Mouse (Mus musculus) heart, embryonic 11.5 days (tissue): ENCODE measurements around the gene Inpp4b. TPM values are rescaled to one million over a fixed set of nuclear protein-coding genes. Genes with fewer than 3 reads are reported as not detected.

Experiments
- ATAC-seq: fragments of 200-750 bp; cut with Nextera tagmentation; replicated peaks from 2 replicates; pipeline ENCODE4 v1.8.0; 2017; ENCODE audit warnings: moderate library complexity; ENCODE audit not compliant: insufficient number of reproducible peaks, low FRiP score, low TSS enrichment
- H3K27ac ChIP-seq: fragments of 300-500 bp; sonication (generic); 2 replicates; pipeline ENCODE4 v1.5.1; 2014; ENCODE audit warnings: mild to moderate bottlenecking, low read depth, low read length
- H3K27me3 ChIP-seq: fragments of 300-500 bp; sonication (generic); 2 replicates; pipeline ENCODE4 v1.6.1; 2014; ENCODE audit warnings: mild to moderate bottlenecking, low read length, mixed read lengths; ENCODE audit not compliant: control insufficient read depth, insufficient read depth
- H3K36me3 ChIP-seq: fragments of 300-500 bp; sonication (generic); 2 replicates; pipeline ENCODE4 v1.6.1; 2014; ENCODE audit warnings: mild to moderate bottlenecking, low read length, moderate library complexity, mixed read lengths; ENCODE audit not compliant: control insufficient read depth, insufficient read depth
- H3K4me1 ChIP-seq: fragments of 300-500 bp; sonication (generic); 2 replicates; pipeline ENCODE4 v1.6.1; 2014; ENCODE audit warnings: low read length; ENCODE audit not compliant: control insufficient read depth, insufficient read depth
- H3K4me2 ChIP-seq: fragments of 300-500 bp; sonication (generic); 2 replicates; pipeline ENCODE4 v1.6.1; 2014; ENCODE audit warnings: mild to moderate bottlenecking, moderate library complexity
- H3K4me3 ChIP-seq: fragments of 300-500 bp; sonication (generic); 2 replicates; pipeline ENCODE4 v1.5.1; 2014; ENCODE audit warnings: low read depth, low read length
- H3K9ac ChIP-seq: fragments of 300-500 bp; sonication (generic); 2 replicates; pipeline ENCODE4 v1.6.1; 2014; ENCODE audit warnings: mild to moderate bottlenecking, low read depth, low read length, moderate library complexity
- H3K9me3 ChIP-seq: fragments of 300-500 bp; sonication (generic); replicated peaks from 2 replicates; pipeline ENCODE4 v1.6.1; 2016; ENCODE audit warnings: low read length; ENCODE audit not compliant: control insufficient read depth
- WGBS: fragments of 180-500 bp; shearing (Covaris S2); extraction: QIAGEN DNeasy Blood & Tissue Kit; methylation state at CpG from one replicate; pipeline ENCODE4 v1.1.7; 2014; ENCODE audit not compliant: insufficient replicate concordance; 5-methylcytosine and 5-hydroxymethylcytosine counted together
- polyA plus RNA-seq: library from polyadenylated mRNA; unstranded; fragments of >200 nt; fragmentation: Nextera tagmentation; extraction: Ambion mirVana; gene quantifications from 2 replicates; pipeline ENCODE4 v1.2.1, GENCODE M21; 2014

Inpp4b gene
- polyA plus RNA-seq, 1 experiment from 2014 or later: 8.0 TPM

DNA sequence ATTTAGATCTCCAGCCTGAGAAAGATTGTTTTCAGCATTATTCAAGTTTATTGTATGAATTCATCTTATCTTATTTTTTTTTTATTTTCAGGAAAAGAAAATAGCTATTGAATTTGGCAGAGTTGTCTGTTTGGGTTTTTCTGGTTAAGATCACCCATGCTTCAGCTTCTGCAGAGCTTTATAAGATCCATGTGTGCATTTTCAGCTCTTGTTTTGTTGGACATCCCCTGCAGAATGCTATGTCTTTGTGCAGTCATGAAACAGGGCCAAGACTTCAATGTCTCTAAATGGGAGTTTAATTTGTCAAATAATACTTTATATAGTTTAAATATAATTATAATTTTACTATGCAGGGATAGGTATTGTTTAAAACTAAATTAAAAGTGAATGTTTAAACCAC is 170.5 kb downstream of the Inpp4b start:
- Histone ChIP-seq H3K27me3 (no peaks in the 10 kb centered on the region), H3K9me3 (no peaks in the 10 kb centered on the region), H3K9ac (no peak overlapping the region), H3K36me3 (no peaks in the 10 kb centered on the region), H3K4me3 (no peak overlapping the region), H3K27ac (no peak overlapping the region), H3K4me1 (no peaks in the 10 kb centered on the region), H3K4me2 (no peak overlapping the region)
- no peak for ATAC-seq

DNA sequence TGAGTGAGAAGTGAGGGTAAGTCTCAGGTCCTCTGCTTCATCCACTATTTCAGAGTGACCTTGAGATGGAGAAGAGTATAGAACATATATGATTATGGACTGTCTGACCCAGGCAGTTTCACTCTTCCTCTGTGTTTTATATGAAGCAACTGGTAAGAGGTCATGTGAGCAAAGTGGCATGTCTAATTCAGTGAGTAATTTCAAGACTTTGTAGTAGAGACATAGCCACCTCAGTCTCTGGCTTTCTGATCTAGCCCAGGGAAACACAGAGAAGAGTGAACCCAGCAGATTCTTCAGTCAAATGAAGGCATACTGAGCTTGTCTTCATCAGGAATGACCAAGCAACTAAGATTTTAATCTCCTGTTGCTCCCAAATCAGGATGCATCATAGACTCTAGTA is 172.1 kb downstream of the Inpp4b start:
- Histone ChIP-seq H3K4me2 (no peak overlapping the region), H3K4me3 (no peak overlapping the region), H3K36me3 (no peaks in the 10 kb centered on the region), H3K27ac (no peak overlapping the region), H3K27me3 (no peaks in the 10 kb centered on the region), H3K9ac (no peak overlapping the region), H3K9me3 (no peaks in the 10 kb centered on the region), H3K4me1 (no peaks in the 10 kb centered on the region)
- no peak for ATAC-seq

DNA sequence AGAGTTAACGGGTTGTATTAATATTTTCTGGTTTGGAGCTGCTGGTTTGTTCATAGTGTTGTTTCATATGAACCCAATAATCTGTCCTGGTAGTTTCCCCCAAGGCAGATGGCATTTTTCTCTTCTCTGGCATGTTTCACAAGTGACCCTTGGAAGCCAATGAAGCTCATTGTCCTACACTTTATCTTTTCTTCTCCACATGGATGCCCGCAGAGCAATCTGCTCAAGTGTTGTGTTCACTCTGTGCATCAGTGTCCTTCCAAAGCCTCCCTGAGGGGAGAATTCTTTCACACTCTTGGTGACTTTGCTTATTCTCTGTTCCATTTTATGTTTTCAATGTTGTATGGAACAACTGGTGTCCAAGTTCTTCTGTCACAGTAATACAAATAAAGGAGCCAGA is 179.7 kb downstream of the Inpp4b start:
- H3K27ac ChIP-seq: no peak overlapping the region
- H3K4me1 ChIP-seq: no peaks in the 10 kb centered on the region
- H3K36me3 ChIP-seq: no peaks in the 10 kb centered on the region
- no peak overlapping the region for H3K4me2 ChIP-seq
- no peak for ATAC-seq
- 75% methylated on average over 2 of the region's 2 CpGs for WGBS
- H3K27me3 ChIP-seq: no peaks in the 10 kb centered on the region
- H3K9ac ChIP-seq: no peak overlapping the region
- H3K9me3 ChIP-seq: no peaks in the 10 kb centered on the region
- H3K4me3 ChIP-seq: no peak overlapping the region

DNA sequence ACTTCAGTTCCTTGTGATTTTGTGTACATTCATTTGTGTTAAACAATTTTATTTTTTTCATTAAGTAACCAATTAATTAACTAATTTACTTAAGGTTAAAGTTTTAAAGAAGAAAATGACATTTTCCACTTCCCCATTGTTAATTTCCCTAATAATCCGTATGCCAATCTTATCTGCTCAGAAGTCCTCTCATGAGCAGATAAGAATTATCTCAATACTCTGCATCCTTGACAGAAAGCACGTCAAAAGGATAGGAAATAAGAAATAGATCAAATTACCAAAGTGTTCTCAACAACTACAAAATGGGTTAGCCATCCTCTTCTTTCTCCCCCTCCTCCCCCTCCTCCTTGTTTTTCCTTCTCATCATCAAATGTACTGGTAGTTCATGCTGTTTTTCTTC is 182.2 kb downstream of the Inpp4b start:
- no peak overlapping the region for H3K4me3 ChIP-seq
- H3K9ac ChIP-seq: no peak overlapping the region
- no peak overlapping the region for H3K4me2 ChIP-seq
- no peaks in the 10 kb centered on the region for H3K9me3 ChIP-seq
- no peak for ATAC-seq
- H3K27me3 ChIP-seq: no peaks in the 10 kb centered on the region
- no peak overlapping the region for H3K27ac ChIP-seq
- 15% methylated on average over 2 of the region's 2 CpGs for WGBS
- H3K4me1 ChIP-seq: no peaks in the 10 kb centered on the region
- no peaks in the 10 kb centered on the region for H3K36me3 ChIP-seq

DNA sequence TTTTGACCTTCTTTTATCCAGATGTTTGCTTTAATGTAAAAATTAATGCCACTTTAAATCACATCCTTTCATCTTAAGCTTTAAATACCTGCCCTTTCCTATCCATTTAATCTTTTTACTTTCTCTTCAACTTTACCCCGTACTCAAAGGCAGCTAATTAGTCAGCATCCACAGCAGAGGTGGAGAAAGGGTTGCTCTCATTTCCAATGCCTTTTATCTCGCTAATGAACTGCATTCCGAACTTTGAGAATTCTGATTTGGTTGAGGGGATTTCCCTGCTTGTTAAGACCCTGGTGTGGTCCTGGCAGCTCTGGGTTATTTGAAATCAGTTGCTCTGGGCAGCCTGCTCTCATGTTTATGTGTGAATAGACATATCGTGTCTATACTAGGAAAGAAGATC is 185.3 kb downstream of the Inpp4b start:
- H3K9ac ChIP-seq: no peak overlapping the region
- H3K27me3 ChIP-seq: no peaks in the 10 kb centered on the region
- WGBS: 28% methylated on average over 4 of the region's 4 CpGs
- H3K27ac ChIP-seq: no peak overlapping the region
- no peak overlapping the region for H3K4me2 ChIP-seq
- H3K4me1 ChIP-seq: no peaks in the 10 kb centered on the region
- H3K36me3 ChIP-seq: no peaks in the 10 kb centered on the region
- H3K4me3 ChIP-seq: no peak overlapping the region
- no peak for ATAC-seq
- H3K9me3 ChIP-seq: no peaks in the 10 kb centered on the region

DNA sequence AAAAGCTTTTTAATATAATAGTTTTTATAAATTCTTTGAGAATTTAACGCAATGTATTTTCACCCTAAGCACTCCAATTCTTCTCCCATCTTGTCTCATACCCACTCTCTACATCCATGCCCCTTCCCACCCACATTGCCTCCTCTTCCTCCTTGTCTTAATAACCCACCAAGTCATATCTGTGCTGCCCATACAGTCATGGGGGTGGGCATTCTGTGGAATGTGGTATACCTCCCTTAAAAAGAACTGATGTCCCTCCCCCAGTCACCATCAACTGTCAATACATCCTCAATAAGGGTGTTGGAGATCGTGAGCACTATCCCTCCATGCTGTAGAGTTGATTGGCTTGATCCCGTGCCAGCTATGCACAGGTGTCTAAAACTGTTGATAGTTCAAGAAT is 196.0 kb downstream of the Inpp4b start:
- H3K27ac ChIP-seq: no peak overlapping the region
- no peak overlapping the region for H3K4me3 ChIP-seq
- no peak overlapping the region for H3K4me2 ChIP-seq
- H3K36me3 ChIP-seq: no peaks in the 10 kb centered on the region
- no peaks in the 10 kb centered on the region for H3K4me1 ChIP-seq
- H3K27me3 ChIP-seq: no peaks in the 10 kb centered on the region
- H3K9me3 ChIP-seq: no peaks in the 10 kb centered on the region
- no peak for ATAC-seq
- H3K9ac ChIP-seq: no peak overlapping the region
- WGBS: 84% methylated on average over 3 of the region's 3 CpGs

DNA sequence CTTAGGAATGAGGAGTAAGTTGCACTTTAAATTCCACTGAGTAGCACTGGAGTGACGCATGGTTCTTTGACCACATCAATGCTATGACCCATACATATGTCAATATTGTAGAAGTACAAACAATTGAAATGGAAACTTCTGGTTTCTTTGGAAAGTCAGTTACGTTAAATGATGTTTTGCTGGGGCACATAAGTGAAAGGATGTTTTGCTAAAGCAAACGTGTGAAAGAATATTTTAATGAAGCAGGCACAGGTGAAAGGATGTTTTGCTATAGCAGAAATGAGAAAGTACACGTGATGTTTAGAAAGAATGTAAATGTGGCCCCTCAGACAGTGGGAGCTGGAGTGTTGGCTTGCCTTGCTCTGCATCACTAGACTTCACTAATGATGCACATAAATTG is 216.2 kb downstream of the Inpp4b start:
- Histone ChIP-seq H3K4me2 (no peak overlapping the region), H3K4me1 (no peaks in the 10 kb centered on the region), H3K27ac (no peak overlapping the region), H3K9ac (no peak overlapping the region), H3K27me3 (no peaks in the 10 kb centered on the region), H3K36me3 (no peaks in the 10 kb centered on the region), H3K9me3 (no peaks in the 10 kb centered on the region), H3K4me3 (no peak overlapping the region)
- ATAC-seq: no peak
- 73% methylated on average over 4 of the region's 4 CpGs for WGBS

DNA sequence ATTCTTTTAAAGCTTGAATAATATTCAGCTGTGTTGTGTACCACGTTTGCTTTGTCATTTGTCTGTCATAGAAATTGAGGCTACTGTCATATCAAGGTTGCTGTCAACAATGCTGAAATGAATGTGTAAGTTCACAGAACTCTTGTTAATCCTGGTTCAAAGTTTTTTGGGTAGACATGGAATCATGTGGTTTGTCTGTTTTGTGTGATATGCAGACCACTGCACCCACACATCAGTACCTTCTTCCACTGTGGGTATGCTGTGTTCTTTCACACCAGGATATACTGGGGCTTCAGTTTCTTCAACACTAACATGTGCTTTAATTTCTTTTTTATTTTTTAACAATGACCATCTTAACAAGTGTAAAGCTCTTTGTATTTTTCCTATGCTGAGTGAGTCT is 220.0 kb downstream of the Inpp4b start:
- no peak overlapping the region for H3K4me3 ChIP-seq
- H3K9ac ChIP-seq: no peak overlapping the region
- WGBS: 51% methylated on average over 1 of the region's 1 CpGs
- no peak for ATAC-seq
- H3K27ac ChIP-seq: no peak overlapping the region
- H3K4me2 ChIP-seq: no peak overlapping the region
- H3K4me1 ChIP-seq: no peaks in the 10 kb centered on the region
- H3K27me3 ChIP-seq: no peaks in the 10 kb centered on the region
- H3K36me3 ChIP-seq: no peaks in the 10 kb centered on the region
- H3K9me3 ChIP-seq: no peaks in the 10 kb centered on the region

DNA sequence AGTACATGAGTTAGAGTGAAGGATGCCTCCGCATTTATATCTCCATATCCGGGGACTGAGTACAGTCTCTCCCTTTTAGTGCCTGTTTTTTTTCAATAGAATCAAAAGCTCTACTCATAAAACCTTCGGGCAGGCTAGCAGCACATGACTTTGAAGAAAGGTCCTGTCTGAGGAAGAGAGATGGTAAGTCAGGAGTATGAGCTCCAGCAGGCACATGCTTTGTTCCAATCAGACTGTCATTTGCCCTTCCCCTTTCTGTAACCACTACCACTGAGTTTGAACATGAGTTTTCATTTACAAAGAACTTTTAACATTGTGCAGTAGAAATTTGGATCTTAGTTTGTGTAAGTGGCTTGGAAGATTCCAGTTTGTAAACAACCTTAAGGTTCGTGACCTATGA is 223.1 kb downstream of the Inpp4b start:
- H3K27me3 ChIP-seq: no peaks in the 10 kb centered on the region
- H3K36me3 ChIP-seq: no peaks in the 10 kb centered on the region
- H3K4me1 ChIP-seq: no peaks in the 10 kb centered on the region
- H3K4me2 ChIP-seq: no peak overlapping the region
- no peak overlapping the region for H3K4me3 ChIP-seq
- no peak overlapping the region for H3K27ac ChIP-seq
- 74% methylated on average over 4 of the region's 4 CpGs for WGBS
- no peak for ATAC-seq
- no peak overlapping the region for H3K9ac ChIP-seq
- H3K9me3 ChIP-seq: no peaks in the 10 kb centered on the region
